Mouse (Mus musculus) spleen, adult 12 weeks (tissue): ENCODE measurements at regions not wholly inside any gene's neighbourhood (a gene's known extent, or its start where the extent isn't known, plus 50 kb on each side); places are given as distances from the start of the nearest gene placed in this dataset.

Experiments used
- DNase-seq: peaks from one replicate; pipeline ENCODE4 v3.0.0; 2022; ENCODE audit warnings: low spot score

DNA sequence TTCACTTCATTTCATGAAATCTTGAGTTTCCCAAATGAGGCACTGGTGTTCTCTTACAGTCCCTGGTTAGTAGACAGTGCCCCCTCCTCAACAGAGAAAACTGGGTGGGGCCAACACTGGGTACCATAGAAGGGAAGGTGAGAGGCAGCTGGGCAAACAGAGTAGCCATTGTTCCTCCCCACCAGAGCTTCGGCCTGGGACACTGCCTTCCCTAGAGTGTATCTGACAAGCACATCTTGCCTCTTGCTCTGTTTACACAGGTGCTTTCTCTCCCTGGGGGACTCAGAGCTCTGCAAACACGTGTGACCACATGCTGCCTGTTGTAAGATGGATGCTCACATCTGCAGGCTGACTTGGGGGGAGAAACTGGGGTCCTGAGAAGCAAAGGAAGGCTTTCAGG is 100.8 kb upstream of the Tnp1 start:
- DNase-seq, result no peak

DNA sequence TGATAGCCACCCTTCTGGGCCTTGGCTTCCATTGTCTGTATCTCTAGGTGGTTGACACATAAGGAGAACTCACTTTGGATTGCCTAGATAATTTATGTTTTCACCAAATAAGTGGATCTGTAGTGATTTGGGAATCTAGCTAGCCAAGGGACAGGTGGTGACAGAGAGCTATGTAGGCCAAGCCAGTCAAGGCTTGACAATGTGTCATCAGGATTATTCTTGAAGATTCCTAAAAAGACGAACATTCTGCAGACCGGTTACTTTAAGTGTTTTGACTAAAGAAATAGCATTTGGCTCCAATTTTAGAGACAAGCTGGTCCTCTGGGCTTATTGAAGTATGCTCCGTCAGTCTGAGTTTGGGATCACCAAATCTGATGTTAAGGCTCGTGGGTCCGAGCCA is 100.1 kb upstream of the Tnp1 start:
- DNase-seq, result no peak

GRCm38 (mm10) chr1:73113137-73113536 is 97.4 kb upstream of the Tnp1 start:
- DNase-seq, result no peak

DNA sequence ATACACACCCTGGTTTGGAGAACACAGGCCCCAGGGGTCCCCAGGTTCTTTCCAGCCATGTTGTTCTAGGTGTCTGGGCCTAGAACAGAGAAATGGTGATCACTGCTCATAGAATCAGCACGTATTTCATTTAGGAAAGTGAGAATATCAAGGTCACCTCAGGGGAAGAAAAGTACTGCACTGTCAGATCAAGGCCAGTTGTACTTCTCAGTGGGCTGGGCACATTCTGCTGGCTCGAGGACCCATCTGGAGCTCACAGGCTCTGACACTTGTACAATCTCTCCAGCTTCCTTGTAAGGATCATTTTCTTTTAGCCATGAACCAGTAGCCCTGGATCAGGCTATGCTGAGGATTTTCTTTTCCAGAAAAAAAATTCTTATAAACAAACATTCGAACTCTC is 97.0 kb upstream of the Tnp1 start:
- DNase-seq, result no peak

- DNase-seq, result no peak
These were observed 96.2 kb upstream of the Tnp1 start for GRCm38 (mm10) chr1:73111911-73112310.

DNA sequence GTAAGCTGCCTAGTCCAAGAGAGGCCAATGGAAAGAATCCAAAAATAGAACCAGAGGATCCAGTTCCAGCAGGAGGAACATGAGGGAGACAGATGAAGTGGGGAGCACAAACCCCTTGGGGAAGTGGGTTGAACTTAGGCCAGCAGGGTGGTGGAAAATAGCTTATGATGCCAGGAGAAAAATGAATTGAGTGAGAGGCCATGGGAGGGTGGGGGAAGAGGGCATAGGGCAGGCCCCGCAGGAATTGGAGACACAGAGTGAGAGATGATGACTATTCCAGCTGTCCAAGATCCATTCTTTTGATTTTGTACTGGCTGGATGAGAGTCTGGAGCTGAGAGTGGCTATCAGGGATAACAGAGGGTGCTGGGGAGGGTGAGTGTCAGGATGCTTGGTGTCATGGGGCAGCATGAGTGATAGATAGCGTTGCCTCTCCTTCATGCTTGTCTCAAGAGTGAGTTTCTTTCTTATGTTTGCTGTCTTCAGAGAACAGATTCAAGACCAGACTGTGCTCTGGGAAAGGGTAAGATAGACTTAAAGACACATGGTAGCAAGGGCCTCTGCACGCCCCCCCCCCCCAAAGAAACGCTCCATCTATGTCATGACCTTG is 90.3 kb upstream of the Tnp1 start:
- no peak for DNase-seq

DNA sequence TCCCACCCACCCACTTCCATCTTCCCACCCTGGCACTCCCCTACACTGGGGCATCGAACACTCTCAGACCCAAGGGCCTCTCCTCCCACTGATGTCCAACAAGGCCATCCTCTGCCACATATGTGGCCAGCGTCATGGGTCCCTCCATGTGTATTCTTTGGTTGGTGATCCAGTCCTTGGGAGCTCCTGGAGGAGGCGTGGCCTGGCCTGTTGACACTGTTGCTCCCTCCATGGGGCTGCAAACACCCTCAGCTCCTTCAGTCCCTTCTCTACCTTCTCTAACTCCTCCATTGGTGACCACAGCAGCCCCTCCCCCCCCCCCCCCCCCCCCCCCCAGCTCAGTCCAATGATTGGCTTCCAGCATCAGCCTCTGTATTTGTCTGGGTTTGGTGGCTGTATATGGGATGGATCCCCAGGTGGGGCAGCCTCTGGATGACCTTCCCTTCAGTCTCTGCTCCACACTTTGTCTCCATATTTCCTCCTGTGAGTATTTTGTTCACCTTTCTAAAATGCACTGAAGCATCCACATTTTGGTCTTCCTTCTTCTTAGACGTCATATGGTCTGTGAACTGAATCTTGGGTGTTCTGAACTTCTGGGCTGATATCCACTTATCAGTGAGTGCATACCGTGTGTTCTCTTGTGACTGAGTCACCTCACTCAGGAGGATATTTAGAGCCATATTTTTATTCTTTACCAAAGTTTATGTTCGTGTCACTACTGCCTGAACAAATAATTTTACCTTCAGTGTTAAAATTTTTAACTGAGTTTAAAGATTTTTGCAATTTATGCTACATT is 82.1 kb upstream of the Tnp1 start:
- no peak for DNase-seq

DNA sequence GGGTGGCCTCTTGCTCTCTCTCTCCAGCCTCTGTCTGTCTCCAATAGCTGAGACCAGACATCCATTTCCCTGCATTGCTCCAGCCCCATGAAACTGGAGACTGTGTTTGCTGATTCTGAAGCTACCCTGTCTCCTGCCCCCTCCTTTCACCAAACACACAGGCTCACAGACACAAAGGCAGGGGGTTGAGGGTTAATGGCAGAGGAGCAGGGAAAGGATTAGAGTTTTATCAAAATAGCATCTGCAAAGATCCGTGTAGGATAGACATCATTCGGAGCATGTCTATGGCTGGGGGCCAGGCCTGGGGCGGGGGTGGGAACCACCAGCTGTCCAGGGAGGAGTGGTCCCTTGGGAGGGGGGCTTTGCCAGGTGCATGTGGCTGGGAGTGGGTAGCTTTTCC is 73.9 kb upstream of the Tnp1 start:
- DNase-seq, result no peak

- DNase-seq, result no peak
These were observed 72.8 kb upstream of the Tnp1 start for GRCm38 (mm10) chr1:73088494-73088893.

GRCm38 (mm10) chr1:73084946-73085345 is 69.2 kb upstream of the Tnp1 start:
- no peak for DNase-seq

DNA sequence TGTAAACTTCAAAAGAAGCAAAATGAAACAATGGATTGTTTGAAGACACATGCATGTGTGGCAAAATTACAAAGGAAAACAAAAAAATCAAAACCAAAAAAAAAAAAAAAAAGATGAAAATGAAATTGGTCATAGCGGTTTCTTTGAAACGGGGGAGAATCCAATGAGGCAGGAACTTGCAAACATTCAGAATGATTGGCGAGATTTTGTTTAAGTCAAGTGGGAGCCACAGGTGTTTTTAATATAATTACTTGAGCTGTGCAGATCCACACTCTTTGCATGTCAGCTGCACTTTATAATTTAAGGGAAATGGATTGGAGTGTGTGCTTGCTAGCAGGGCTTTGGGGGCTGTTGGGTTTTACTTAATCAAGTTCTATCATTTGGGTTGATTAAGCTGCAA is 67.7 kb upstream of the Tnp1 start:
- DNase-seq, result no peak

DNA sequence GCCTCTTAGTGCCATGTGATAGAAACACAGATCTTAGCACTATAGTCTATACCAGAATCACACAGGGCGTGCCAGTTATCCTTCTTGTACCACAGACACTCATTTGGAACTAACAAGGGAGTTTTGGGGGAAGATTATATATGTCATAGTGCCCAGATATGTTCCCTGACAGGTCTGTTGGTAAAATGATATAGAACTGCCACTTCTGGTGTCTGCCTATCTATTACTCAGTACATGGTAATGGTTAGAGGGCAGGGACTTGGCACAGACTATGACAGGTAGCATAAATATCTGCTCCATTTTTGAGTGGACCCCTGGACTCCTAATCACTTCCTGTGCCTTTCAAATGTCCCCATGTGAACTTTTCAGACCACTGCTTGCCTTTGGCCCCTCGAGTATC is 63.8 kb upstream of the Tnp1 start:
- no peak for DNase-seq

- DNase-seq, result no peak
These were observed 61.4 kb upstream of the Tnp1 start for GRCm38 (mm10) chr1:73077156-73077555.

DNA sequence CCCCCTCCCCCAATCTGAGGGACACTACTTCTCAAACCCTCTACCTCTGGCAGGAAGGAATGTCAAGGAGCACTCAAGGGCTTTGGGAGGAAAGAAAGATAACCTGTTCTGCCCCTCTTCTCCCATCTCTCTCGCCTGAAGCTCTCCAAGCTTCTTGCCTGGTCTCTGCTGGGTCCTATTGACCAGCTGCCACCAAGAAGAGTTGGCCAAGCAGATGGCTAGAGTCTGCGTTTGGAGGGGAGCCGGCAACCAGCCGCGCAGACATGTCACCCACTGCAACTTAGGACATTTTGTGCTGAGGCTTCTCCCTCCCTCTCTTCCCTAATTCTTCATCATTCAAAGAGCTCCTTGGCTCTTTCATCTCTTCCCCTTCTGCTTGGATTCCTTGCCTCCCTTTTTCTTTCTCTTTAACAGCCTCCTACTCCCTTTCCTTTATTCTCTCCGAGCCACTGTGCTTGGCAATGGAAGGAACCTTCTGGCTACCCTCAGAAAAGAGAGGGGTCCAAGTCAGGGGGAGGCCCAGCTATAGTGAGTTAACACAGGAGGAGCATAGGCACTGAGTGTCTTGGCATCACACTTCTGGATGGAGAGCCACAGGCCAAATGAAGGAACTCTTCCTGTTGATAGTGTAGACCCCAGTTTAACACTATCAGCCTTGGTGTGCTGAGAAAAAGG is 60.1 kb upstream of the Tnp1 start:
- DNase-seq, result no peak

DNA sequence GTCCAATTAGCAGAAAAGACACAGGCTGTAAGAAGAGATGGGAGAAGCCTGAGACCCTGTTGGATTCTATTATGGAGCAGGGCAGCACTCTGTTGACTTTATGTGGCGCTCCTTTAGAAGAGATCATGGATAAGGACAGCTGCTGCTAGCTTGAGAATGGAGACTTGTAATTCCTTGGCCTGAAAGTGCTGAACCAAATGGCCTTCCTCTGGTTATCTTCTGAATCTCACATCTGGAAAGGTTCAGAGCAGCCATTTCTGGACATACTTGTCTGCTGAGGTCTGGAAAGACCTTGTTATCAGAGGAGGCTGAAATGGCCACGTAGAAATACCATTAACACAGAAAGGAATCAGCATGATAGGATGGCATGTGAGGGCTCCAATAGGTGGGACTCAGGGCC is 59.5 kb upstream of the Tnp1 start:
- DNase-seq, result no peak

- DNase-seq, result no peak
These were observed 58.8 kb upstream of the Tnp1 start for GRCm38 (mm10) chr1:73074525-73074924.

GRCm38 (mm10) chr1:73072237-73072904 is 56.7 kb upstream of the Tnp1 start:
- DNase-seq, result no peak

GRCm38 (mm10) chr1:73070126-73070525 is 54.4 kb upstream of the Tnp1 start:
- no peak for DNase-seq
